Mouse (Mus musculus) yolk sac, embryonic 10.5 days (tissue): Measurements from ENCODE around the gene Mpzl1.
A peak's percentile ranks its signal among the peaks of the same experiment; 100 is the strongest.

Experiments
- DNase-seq: peaks from one replicate; pipeline ENCODE4 v3.0.0-alpha.2; 2017; ENCODE audit warnings: low spot score

Mpzl1 gene

GRCm38 (mm10) chr1:165614793-165615192 lies 19.5 kb downstream of the Mpzl1 start:
- DNase-seq = no peak

- DNase-seq = no peak
These were observed 20.4 kb downstream of the Mpzl1 start for GRCm38 (mm10) chr1:165613926-165614325.

GRCm38 (mm10) chr1:165612714-165613113 lies 21.6 kb downstream of the Mpzl1 start:
- no peak for DNase-seq

- DNase-seq = no peak
These were observed 23.9 kb downstream of the Mpzl1 start for GRCm38 (mm10) chr1:165610321-165610999.

GRCm38 (mm10) chr1:165609495-165610320 lies 24.6 kb downstream of the Mpzl1 start:
- DNase-seq = peak; percentile 69

- DNase-seq = peak; percentile 59
These were observed 25.4 kb downstream of the Mpzl1 start for GRCm38 (mm10) chr1:165608904-165609303.

GRCm38 (mm10) chr1:165605774-165606173 lies 28.6 kb downstream of the Mpzl1 start:
- no peak for DNase-seq

GRCm38 (mm10) chr1:165605108-165605507 lies 29.2 kb downstream of the Mpzl1 start:
- DNase-seq = no peak

GRCm38 (mm10) chr1:165604203-165604602 lies 30.1 kb downstream of the Mpzl1 start:
- DNase-seq = no peak

- DNase-seq = peak; percentile 78
These were observed 31.1 kb downstream of the Mpzl1 start for GRCm38 (mm10) chr1:165603218-165603617.

- no peak for DNase-seq
These were observed 32.5 kb downstream of the Mpzl1 start for GRCm38 (mm10) chr1:165601775-165602280.

GRCm38 (mm10) chr1:165594699-165595421 lies 39.5 kb downstream of the Mpzl1 start:
- no peak for DNase-seq

GRCm38 (mm10) chr1:165592295-165593082 lies 41.8 kb downstream of the Mpzl1 start:
- DNase-seq = no peak

- DNase-seq = no peak
These were observed 43.6 kb downstream of the Mpzl1 start for GRCm38 (mm10) chr1:165590760-165591159.

- no peak for DNase-seq
These were observed 44.9 kb downstream of the Mpzl1 start for GRCm38 (mm10) chr1:165589280-165590048.

GRCm38 (mm10) chr1:165587845-165588244 lies 46.5 kb downstream of the Mpzl1 start:
- peak; percentile 68 for DNase-seq

GRCm38 (mm10) chr1:165586366-165586765 lies 48.0 kb downstream of the Mpzl1 start:
- DNase-seq = no peak

- peak; percentile 49 for DNase-seq
These were observed 48.8 kb downstream of the Mpzl1 start for GRCm38 (mm10) chr1:165585389-165586104.

GRCm38 (mm10) chr1:165583529-165584184 lies 50.7 kb downstream of the Mpzl1 start:
- DNase-seq = peak; percentile 78

GRCm38 (mm10) chr1:165581255-165581654 lies 53.1 kb downstream of the Mpzl1 start:
- no peak for DNase-seq
